Mouse (Mus musculus) embryonic facial prominence, embryonic 11.5 days (tissue): ENCODE measurements around the gene Epdr1. TPM values are rescaled to one million over a fixed set of nuclear protein-coding genes. Genes with fewer than 3 reads are reported as not detected.

Source experiments
- ATAC-seq: fragments of 200-750 bp; cut with Nextera tagmentation; replicated peaks from 2 replicates; pipeline ENCODE4 v1.8.0; 2017; ENCODE audit warnings: low read depth; ENCODE audit not compliant: insufficient number of reproducible peaks, low FRiP score, low TSS enrichment
- DNase-seq: peaks from one replicate; pipeline ENCODE4 v3.0.0-alpha.2; 2015; ENCODE audit warnings: low spot score
- H3K27ac ChIP-seq: fragments of 300-500 bp; sonication (generic); replicated peaks from 2 replicates; pipeline ENCODE4 v1.5.1; 2014; ENCODE audit warnings: mild to moderate bottlenecking, low read depth, low read length, control low read depth
- H3K27me3 ChIP-seq: fragments of 300-500 bp; sonication (generic); 2 replicates; pipeline ENCODE4 v1.6.1; 2014; ENCODE audit warnings: mild to moderate bottlenecking, low read length, moderate library complexity, mixed read lengths; ENCODE audit not compliant: control insufficient read depth, insufficient read depth
- H3K36me3 ChIP-seq: fragments of 300-500 bp; sonication (generic); replicated peaks from 2 replicates; pipeline ENCODE4 v1.6.1; 2014; ENCODE audit warnings: low read depth, mild to moderate bottlenecking, low read length, moderate library complexity, mixed read lengths; ENCODE audit not compliant: control insufficient read depth, insufficient read depth
- H3K4me1 ChIP-seq: fragments of 300-500 bp; sonication (generic); 2 replicates; pipeline ENCODE4 v1.6.1; 2014; ENCODE audit warnings: low read length, mixed read lengths; ENCODE audit not compliant: control insufficient read depth, insufficient read depth
- H3K4me2 ChIP-seq: fragments of 300-500 bp; sonication (generic); 2 replicates; pipeline ENCODE4 v1.6.1; 2014; ENCODE audit warnings: low read depth, mild to moderate bottlenecking, control low read depth, low read length, moderate library complexity
- H3K4me3 ChIP-seq: fragments of 300-500 bp; sonication (generic); 2 replicates; pipeline ENCODE4 v1.5.1; 2014; ENCODE audit warnings: low read depth, low read length, control low read depth
- H3K9ac ChIP-seq: fragments of 300-500 bp; sonication (generic); replicated peaks from 2 replicates; pipeline ENCODE4 v1.6.1; 2014; ENCODE audit warnings: mild to moderate bottlenecking, control low read depth, low read length
- H3K9me3 ChIP-seq: fragments of 300-500 bp; sonication (generic); replicated peaks from 2 replicates; pipeline ENCODE4 v1.6.1; 2016; ENCODE audit warnings: mild to moderate bottlenecking, low read length, inconsistent platforms, mixed read lengths; ENCODE audit not compliant: control insufficient read depth
- WGBS: fragments of 180-500 bp; shearing (Covaris S2); extraction: QIAGEN DNeasy Blood & Tissue Kit; methylation state at CpG from one replicate; pipeline ENCODE4 v1.1.7; 2014; 5-methylcytosine and 5-hydroxymethylcytosine counted together
- polyA plus RNA-seq: library from polyadenylated mRNA; unstranded; fragments of >200 nt; fragmentation: Nextera tagmentation; extraction: Ambion mirVana; gene quantifications from 2 replicates; pipeline ENCODE4 v1.2.1, GENCODE M21; 2014

Gene Epdr1
- polyA plus RNA-seq, result 13.4 and 15.2 TPM in 2 replicates

- peaks cover 5% of the 10 kb centered on the region for H3K27me3 ChIP-seq
- peak within 1 kb of the TSS; percentile 52; the same call in 1 of the 2 replicates for H3K27ac ChIP-seq
- ATAC-seq (peak; percentile 69), DNase-seq (peak; percentile 84)
- H3K36me3 ChIP-seq, result no peaks in the 10 kb centered on the region
- H3K4me2 ChIP-seq, result peak within 1 kb of the TSS; percentile 93
- peak within 1 kb of the TSS; percentile 67 for H3K4me3 ChIP-seq
- no peaks in the 10 kb centered on the region for H3K9me3 ChIP-seq
- WGBS, result under 1% methylated on average over 46 of the region's 46 CpGs
- H3K9ac ChIP-seq, result peak within 1 kb of the TSS; percentile 88
- H3K4me1 ChIP-seq, result no peaks in the 10 kb centered on the region; the same call in 1 of the 2 replicates
These were observed at the start of gene Epdr1 for GRCm38 (mm10) chr13:19619216-19619927. Gene Epdr1, minus strand, starts transcription at chr13:19619927.

GRCm38 (mm10) chr13:19668355-19669140, 48.8 kb upstream of the Epdr1 start:
- H3K4me2 ChIP-seq, result no peak overlapping the region
- H3K27ac ChIP-seq, result no peak overlapping the region
- H3K9me3 ChIP-seq, result no peaks in the 10 kb centered on the region
- 72% methylated on average over 4 of the region's 4 CpGs for WGBS
- H3K4me1 ChIP-seq, result no peaks in the 10 kb centered on the region
- H3K36me3 ChIP-seq, result no peaks in the 10 kb centered on the region
- H3K27me3 ChIP-seq, result no peaks in the 10 kb centered on the region
- no peak overlapping the region for H3K4me3 ChIP-seq
- ATAC-seq, result no peak
- H3K9ac ChIP-seq, result no peak overlapping the region
- no peak for DNase-seq

DNA sequence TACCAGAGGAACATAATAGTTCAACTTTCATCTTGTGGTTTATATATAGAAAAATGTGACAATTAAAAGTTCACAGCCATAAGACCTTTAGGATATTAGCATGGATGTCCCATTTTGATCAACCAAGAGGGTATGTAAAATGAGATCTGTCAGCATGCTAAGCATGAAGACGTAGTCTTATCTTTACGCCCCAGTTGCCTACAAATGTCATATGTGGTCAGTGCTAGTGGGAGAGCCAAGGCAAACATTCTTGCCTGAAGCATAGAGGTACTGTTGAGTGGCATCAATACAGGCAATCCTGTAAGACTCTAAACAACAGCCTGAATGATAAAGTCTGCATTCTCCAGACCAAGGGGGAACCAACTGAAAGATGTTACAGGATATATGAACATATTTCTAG, 32.7 kb upstream of the Epdr1 start:
- no peak overlapping the region for H3K4me2 ChIP-seq
- ATAC-seq (no peak), DNase-seq (no peak)
- H3K4me3 ChIP-seq, result no peak overlapping the region
- no peaks in the 10 kb centered on the region for H3K4me1 ChIP-seq
- no peaks in the 10 kb centered on the region for H3K36me3 ChIP-seq
- H3K27ac ChIP-seq, result no peak overlapping the region
- no peaks in the 10 kb centered on the region for H3K9me3 ChIP-seq
- no peak overlapping the region for H3K9ac ChIP-seq
- 93% methylated on average over 2 of the region's 2 CpGs for WGBS
- no peaks in the 10 kb centered on the region for H3K27me3 ChIP-seq

DNA sequence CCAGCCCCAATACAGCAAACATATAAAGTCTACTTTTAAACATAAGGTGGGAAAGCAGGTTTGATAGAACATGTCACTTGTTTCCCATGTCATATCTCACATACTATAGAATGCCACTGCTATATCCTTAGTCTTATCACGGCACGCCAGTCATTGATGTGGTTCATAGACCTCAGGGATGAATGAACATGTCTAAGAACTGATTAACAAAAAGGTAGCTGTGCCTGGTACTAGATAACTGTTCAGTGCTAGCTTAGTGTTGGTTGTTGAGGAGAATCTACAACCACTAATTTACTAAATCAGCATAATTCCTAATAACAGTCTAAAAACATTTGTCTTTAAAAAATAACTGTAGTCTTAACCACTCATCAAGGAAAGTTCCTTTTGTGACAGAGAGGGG, 30.1 kb upstream of the Epdr1 start:
- no peak overlapping the region for H3K27ac ChIP-seq
- ATAC-seq, result no peak
- DNase-seq, result no peak
- H3K4me2 ChIP-seq, result no peak overlapping the region
- no peaks in the 10 kb centered on the region for H3K4me1 ChIP-seq
- WGBS, result 98% methylated on average over 2 of the region's 2 CpGs
- H3K9me3 ChIP-seq, result no peaks in the 10 kb centered on the region
- H3K36me3 ChIP-seq, result no peaks in the 10 kb centered on the region
- no peak overlapping the region for H3K4me3 ChIP-seq
- no peaks in the 10 kb centered on the region for H3K27me3 ChIP-seq
- H3K9ac ChIP-seq, result no peak overlapping the region

- 77% methylated on average over 2 of the region's 2 CpGs for whole genome bisulfite sequencing
- H3K36me3 ChIP-seq, result no peaks in the 10 kb centered on the region
- H3K4me1 ChIP-seq, result no peaks in the 10 kb centered on the region
- H3K27ac ChIP-seq, result no peak overlapping the region
- no peak overlapping the region for H3K4me2 ChIP-seq
- no peak overlapping the region for H3K9ac ChIP-seq
- DNase-seq (no peak), ATAC-seq (no peak)
- no peaks in the 10 kb centered on the region for H3K9me3 ChIP-seq
- H3K27me3 ChIP-seq, result no peaks in the 10 kb centered on the region
- no peak overlapping the region for H3K4me3 ChIP-seq
These were observed 24.5 kb upstream of the Epdr1 start for GRCm38 (mm10) chr13:19644225-19644624.

DNA sequence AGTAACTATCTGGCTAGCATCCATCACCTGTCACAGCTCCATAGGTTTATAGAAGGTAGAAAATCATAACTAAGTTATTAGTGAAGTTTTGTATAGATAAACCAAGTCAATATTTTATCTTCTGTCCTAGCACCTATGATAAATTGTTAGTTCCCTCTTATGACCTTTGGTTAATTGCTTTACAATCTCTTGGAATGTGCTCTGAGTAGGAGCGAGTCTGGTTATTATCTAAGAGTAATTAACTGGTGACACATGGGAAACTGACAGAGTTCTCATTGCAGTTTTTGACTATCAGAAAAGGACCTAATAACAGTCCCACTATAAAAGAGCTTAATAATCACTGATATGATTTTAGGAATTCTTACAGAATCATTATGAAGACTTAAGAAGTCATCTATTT, 23.8 kb upstream of the Epdr1 start:
- Histone ChIP-seq H3K36me3 (no peaks in the 10 kb centered on the region), H3K9ac (no peak overlapping the region), H3K4me2 (no peak overlapping the region), H3K9me3 (no peaks in the 10 kb centered on the region), H3K27me3 (no peaks in the 10 kb centered on the region), H3K27ac (no peak overlapping the region), H3K4me1 (no peaks in the 10 kb centered on the region), H3K4me3 (no peak overlapping the region)
- ATAC-seq (no peak), DNase-seq (no peak)
- 61% methylated on average over 1 of the region's 1 CpGs for WGBS

- DNase-seq (peak; percentile 9), ATAC-seq (no peak)
- Histone ChIP-seq H3K9ac (no peak overlapping the region), H3K4me2 (no peak overlapping the region), H3K36me3 (no peaks in the 10 kb centered on the region), H3K27ac (no peak overlapping the region), H3K4me1 (no peaks in the 10 kb centered on the region), H3K4me3 (no peak overlapping the region), H3K9me3 (no peaks in the 10 kb centered on the region), H3K27me3 (no peaks in the 10 kb centered on the region)
- WGBS, result 84% methylated on average over 2 of the region's 2 CpGs
These were observed 20.6 kb upstream of the Epdr1 start for GRCm38 (mm10) chr13:19640203-19640851.

- Histone ChIP-seq H3K4me2 (no peak overlapping the region), H3K9ac (no peak overlapping the region), H3K4me3 (no peak overlapping the region), H3K4me1 (no peaks in the 10 kb centered on the region), H3K27ac (no peak overlapping the region), H3K9me3 (no peaks in the 10 kb centered on the region), H3K36me3 (no peaks in the 10 kb centered on the region), H3K27me3 (no peaks in the 10 kb centered on the region)
- WGBS, result 74% methylated on average over 4 of the region's 4 CpGs
- no peak for ATAC-seq
- peak; percentile 12 for DNase-seq
These were observed 16.4 kb upstream of the Epdr1 start for GRCm38 (mm10) chr13:19636131-19636530.
